Mouse (Mus musculus) spleen, adult 2 months (tissue): ENCODE measurements around the gene Wwox. TPM values are rescaled to one million over a fixed set of nuclear protein-coding genes. Genes with fewer than 3 reads are reported as not detected.

Experiments used
- DNase-seq, 2 experiments: peaks; one replicate each; pipeline versions ENCODE4 v3.0.0 to v3.0.0-alpha.2; 2012 to 2021; ENCODE audit warnings: low spot score in 2 of 2, low read depth in 1 of 2
- H3K27ac ChIP-seq: fragments of 200-500 bp; 2 replicates; pipeline ENCODE4 v1.5.1; 2012; ENCODE audit warnings: low read length, inconsistent platforms; ENCODE audit not compliant: insufficient read depth
- H3K27me3 ChIP-seq: fragments of 200-500 bp; 2 replicates; pipeline ENCODE4 v1.6.1; 2012; ENCODE audit warnings: mild to moderate bottlenecking, moderate library complexity, low read length, inconsistent platforms; ENCODE audit not compliant: control insufficient read depth, insufficient read depth
- H3K36me3 ChIP-seq: fragments of 200-500 bp; 2 replicates; pipeline ENCODE4 v1.6.1; 2012; ENCODE audit warnings: mild to moderate bottlenecking, low read length, inconsistent platforms; ENCODE audit not compliant: control insufficient read depth, insufficient read depth
- H3K4me1 ChIP-seq: fragments of 200-500 bp; 2 replicates; pipeline ENCODE4 v1.6.1; 2011; ENCODE audit warnings: inconsistent platforms; ENCODE audit not compliant: control insufficient read depth, insufficient read depth, insufficient read length
- H3K4me3 ChIP-seq: fragments of 200-500 bp; 2 replicates; pipeline ENCODE4 v1.5.1; 2011; ENCODE audit warnings: mild to moderate bottlenecking, inconsistent platforms; ENCODE audit not compliant: insufficient read depth, insufficient read length; ENCODE audit errors: extremely low read depth
- CTCF ChIP-seq: fragments of 200-500 bp; IDR thresholded peaks from 2 replicates; pipeline ENCODE4 v1.5.1; 2011; ENCODE audit warnings: mild to moderate bottlenecking, inconsistent platforms; ENCODE audit not compliant: insufficient read depth, insufficient read length, insufficient replicate concordance; ENCODE audit errors: extremely low read depth
- POLR2A ChIP-seq: fragments of 200-500 bp; IDR thresholded peaks from 2 replicates; pipeline ENCODE4 v1.6.1; 2011; ENCODE audit warnings: low read depth, low read length, inconsistent platforms
- WGBS: fragments of 180-500 bp; shearing (Covaris S2); methylation state at CpG from one replicate; pipeline ENCODE4 v1.1.7; 2018; 5-methylcytosine and 5-hydroxymethylcytosine counted together
- polyA plus RNA-seq: library from polyadenylated mRNA; depleted of rRNA; stranded (reverse); fragments of >200 nt; gene quantifications from 2 replicates; pipeline ENCODE4 v1.2.3, GENCODE M21; 2012

Wwox gene
- polyA plus RNA-seq, 1 experiment, result 3.8 TPM

DNA sequence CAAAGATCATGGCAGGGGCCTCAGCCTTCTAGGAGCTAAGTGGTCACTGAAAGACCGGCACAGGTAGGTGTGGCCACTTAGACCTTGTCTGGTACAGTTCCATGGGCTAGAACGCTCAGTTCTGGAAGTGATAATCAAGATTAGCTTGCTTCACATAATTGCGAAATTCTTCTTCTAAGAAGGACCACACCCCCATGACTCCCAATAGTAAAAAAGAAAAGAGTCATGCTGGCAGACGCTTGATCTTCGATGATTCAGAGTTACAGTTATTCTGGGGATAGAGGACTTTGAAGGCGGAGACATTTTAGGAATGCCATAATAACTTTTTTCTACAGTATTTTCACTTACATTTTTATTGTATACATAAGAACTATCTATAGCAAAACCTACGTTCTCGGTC, 716.7 kb downstream of the Wwox start:
- H3K36me3 ChIP-seq, result no peaks in the 10 kb centered on the region
- DNase-seq, result no peak
- no peak overlapping the region for H3K4me3 ChIP-seq
- 0 out of 2 replicates have a peak, but pooled peaks cover 2% of the 10 kb centered on the region for H3K4me1 ChIP-seq
- WGBS, result 84% methylated on average over 8 of the region's 8 CpGs
- H3K27ac ChIP-seq, result no peak overlapping the region
- H3K27me3 ChIP-seq, result peaks cover 3% of the 10 kb centered on the region; the same call in 1 of the 2 replicates
- TF ChIP-seq CTCF (no peak), POLR2A (no peak)

- H3K4me1 ChIP-seq, result 0 out of 2 replicates have a peak, but pooled peaks cover 2% of the 10 kb centered on the region
- no peak for DNase-seq
- H3K27ac ChIP-seq, result no peak overlapping the region
- peaks cover 3% of the 10 kb centered on the region; the same call in 1 of the 2 replicates for H3K27me3 ChIP-seq
- H3K4me3 ChIP-seq, result no peak overlapping the region
- TF ChIP-seq CTCF (no peak), POLR2A (no peak)
- H3K36me3 ChIP-seq, result no peaks in the 10 kb centered on the region
- WGBS, result 87% methylated on average over 12 of the region's 12 CpGs
Measured at GRCm38 (mm10) chr8:115157977-115158720, 718.7 kb downstream of the Wwox start.

GRCm38 (mm10) chr8:115158721-115159111, 719.3 kb downstream of the Wwox start:
- no peak overlapping the region for H3K27ac ChIP-seq
- no peak for DNase-seq
- H3K4me1 ChIP-seq, result 0 out of 2 replicates have a peak, but pooled peaks cover 2% of the 10 kb centered on the region
- H3K27me3 ChIP-seq, result peaks cover 3% of the 10 kb centered on the region; the same call in 1 of the 2 replicates
- H3K4me3 ChIP-seq, result no peak overlapping the region
- TF ChIP-seq POLR2A, result no peak
- no peak for TF ChIP-seq CTCF
- H3K36me3 ChIP-seq, result no peaks in the 10 kb centered on the region
- 42% methylated on average over 8 of the region's 8 CpGs for WGBS

DNA sequence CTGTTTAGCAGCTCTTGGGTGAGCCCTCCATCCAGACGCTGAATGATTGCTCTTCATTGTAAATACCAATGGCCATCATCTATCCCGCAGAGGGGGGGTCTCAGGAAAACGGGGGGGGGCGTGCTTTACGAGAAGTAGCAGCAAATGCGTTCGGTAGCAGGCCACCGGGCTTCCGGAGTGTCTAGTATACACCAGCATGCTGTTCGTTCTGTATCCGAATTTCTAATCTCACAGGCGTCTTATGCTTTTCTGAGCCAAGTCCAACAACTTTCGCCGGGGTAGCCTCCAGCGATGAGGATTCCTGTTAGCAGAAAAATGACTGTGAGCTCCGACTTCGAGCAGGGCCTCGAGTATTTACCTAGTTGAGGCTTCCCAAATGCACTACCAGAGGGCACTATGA, 719.8 kb downstream of the Wwox start:
- Histone ChIP-seq H3K4me3 (peak overlapping the region; percentile 16), H3K27me3 (peaks cover 3% of the 10 kb centered on the region; the same call in 1 of the 2 replicates), H3K36me3 (no peaks in the 10 kb centered on the region), H3K4me1 (0 out of 2 replicates have a peak, but pooled peaks cover 2% of the 10 kb centered on the region), H3K27ac (no peak overlapping the region)
- TF ChIP-seq CTCF (no peak), POLR2A (no peak)
- DNase-seq, result no peak
- WGBS, result 8% methylated on average over 18 of the region's 18 CpGs

- Histone ChIP-seq H3K4me3 (peak overlapping the region; percentile 59), H3K27ac (0 out of 2 replicates have a peak overlapping the region, but pooled peaks have one; percentile 23), H3K27me3 (peaks cover 3% of the 10 kb centered on the region; the same call in 1 of the 2 replicates), H3K4me1 (0 out of 2 replicates have a peak, but pooled peaks cover 2% of the 10 kb centered on the region), H3K36me3 (no peaks in the 10 kb centered on the region)
- 2% methylated on average over 22 of the region's 22 CpGs for WGBS
- TF ChIP-seq POLR2A (no peak), CTCF (no peak)
- DNase-seq, result no peak
Measured at GRCm38 (mm10) chr8:115159711-115160374, 720.4 kb downstream of the Wwox start.

DNA sequence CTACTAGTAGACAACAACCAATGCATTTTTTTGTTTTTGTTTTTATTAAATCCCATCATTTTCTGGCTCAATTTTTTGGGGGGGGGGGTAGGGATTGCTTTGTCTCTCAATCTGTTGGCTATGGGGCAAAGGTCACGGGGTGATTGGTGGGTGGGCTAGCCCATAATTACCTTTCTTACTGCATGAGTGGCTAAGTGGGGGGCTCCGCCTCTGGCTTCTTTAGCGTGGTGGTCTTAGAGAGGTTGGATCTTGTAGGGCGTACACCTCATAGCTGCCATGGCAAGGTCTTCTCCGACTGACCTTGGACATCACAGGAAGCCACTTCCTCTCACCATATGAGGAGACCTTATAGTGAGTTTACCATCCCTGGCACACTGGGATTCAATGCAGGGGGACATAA, 721.0 kb downstream of the Wwox start:
- no peak for DNase-seq
- Histone ChIP-seq H3K27ac (no peak overlapping the region), H3K4me3 (peak overlapping the region; percentile 59), H3K36me3 (no peaks in the 10 kb centered on the region), H3K4me1 (0 out of 2 replicates have a peak, but pooled peaks cover 2% of the 10 kb centered on the region), H3K27me3 (peaks cover 3% of the 10 kb centered on the region; the same call in 1 of the 2 replicates)
- TF ChIP-seq POLR2A, result no peak
- TF ChIP-seq CTCF, result no peak
- 80% methylated on average over 5 of the region's 5 CpGs for WGBS
